Mouse (Mus musculus) small intestine, adult 2 months (tissue): ENCODE results near the gene Xcl1. TPM values are rescaled to one million over a fixed set of nuclear protein-coding genes. Genes with fewer than 3 reads are reported as not detected.

Source experiments
- H3K27ac ChIP-seq: fragments of 200-500 bp; 2 replicates; pipeline ENCODE4 v1.5.1; 2012; ENCODE audit warnings: low read depth, low read length, control low read depth, inconsistent platforms; ENCODE audit not compliant: insufficient read depth
- H3K27me3 ChIP-seq: fragments of 200-500 bp; 2 replicates; pipeline ENCODE4 v1.6.1; 2012; ENCODE audit warnings: mild to moderate bottlenecking, moderate library complexity, low read length, inconsistent platforms; ENCODE audit not compliant: control insufficient read depth, insufficient read depth
- H3K36me3 ChIP-seq: fragments of 200-500 bp; 2 replicates; pipeline ENCODE4 v1.6.1; 2012; ENCODE audit warnings: mild to moderate bottlenecking, low read length, control low read depth, inconsistent platforms; ENCODE audit not compliant: control insufficient read depth, insufficient read depth
- H3K4me1 ChIP-seq: fragments of 200-500 bp; 2 replicates; pipeline ENCODE4 v1.6.1; 2012; ENCODE audit warnings: low read length, inconsistent platforms, mixed read lengths; ENCODE audit not compliant: control insufficient read depth, insufficient read depth, insufficient read length
- H3K4me3 ChIP-seq: fragments of 200-500 bp; 2 replicates; pipeline ENCODE4 v1.5.1; 2012; ENCODE audit warnings: low read depth, mild to moderate bottlenecking, control low read depth, inconsistent platforms, low read length, moderate library complexity
- CTCF ChIP-seq: fragments of 200-500 bp; IDR thresholded peaks from 2 replicates; pipeline ENCODE4 v1.5.1; 2012; ENCODE audit warnings: low read depth, mild to moderate bottlenecking, control low read depth, inconsistent platforms, low read length, moderate library complexity, mixed read lengths; ENCODE audit not compliant: insufficient replicate concordance, insufficient read length; ENCODE audit errors: extremely low read depth
- POLR2A ChIP-seq: fragments of 200-500 bp; IDR thresholded peaks from 2 replicates; pipeline ENCODE4 v1.6.1; 2012; ENCODE audit warnings: low read depth, mild to moderate bottlenecking, control low read depth, inconsistent platforms, low read length, moderate library complexity
- WGBS: fragments of 180-500 bp; shearing (Covaris S2); methylation state at CpG from one replicate; pipeline ENCODE4 v1.1.7; 2018; 5-methylcytosine and 5-hydroxymethylcytosine counted together
- polyA plus RNA-seq: library from polyadenylated mRNA; depleted of rRNA; stranded (reverse); fragments of >200 nt; gene quantifications from 2 replicates; pipeline ENCODE4 v1.2.3, GENCODE M21; 2012

Xcl1 gene
- polyA plus RNA-seq, 1 experiment = 1.2 TPM

DNA sequence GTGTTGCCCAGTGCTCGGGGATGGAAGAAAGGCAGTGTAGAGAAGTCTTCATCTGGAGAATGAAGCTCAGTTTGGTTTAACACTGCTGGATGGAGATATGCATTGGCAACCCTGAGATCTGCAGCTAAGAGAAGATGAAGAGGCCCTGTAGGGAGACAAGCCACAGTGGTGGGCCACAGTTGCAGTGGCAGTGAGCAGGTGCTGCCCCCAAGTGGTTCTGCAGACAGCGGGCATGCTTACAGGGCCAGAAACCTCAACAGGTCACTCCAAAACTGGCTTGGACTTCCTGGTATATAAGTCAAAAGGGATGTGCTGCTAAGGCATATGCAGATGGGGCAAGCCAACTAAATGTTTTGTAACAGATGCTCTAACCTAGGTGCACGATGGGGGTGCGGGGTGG is 30.3 kb downstream of the Xcl1 start:
- no peak for TF ChIP-seq POLR2A
- TF ChIP-seq CTCF = peak; percentile 77; the same call in 1 of the 2 replicates
- Histone ChIP-seq H3K4me1 (no peaks in the 10 kb centered on the region), H3K27me3 (no peaks in the 10 kb centered on the region), H3K27ac (no peak overlapping the region), H3K36me3 (no peaks in the 10 kb centered on the region), H3K4me3 (no peak overlapping the region)
- WGBS = 62% methylated on average over 4 of the region's 4 CpGs

DNA sequence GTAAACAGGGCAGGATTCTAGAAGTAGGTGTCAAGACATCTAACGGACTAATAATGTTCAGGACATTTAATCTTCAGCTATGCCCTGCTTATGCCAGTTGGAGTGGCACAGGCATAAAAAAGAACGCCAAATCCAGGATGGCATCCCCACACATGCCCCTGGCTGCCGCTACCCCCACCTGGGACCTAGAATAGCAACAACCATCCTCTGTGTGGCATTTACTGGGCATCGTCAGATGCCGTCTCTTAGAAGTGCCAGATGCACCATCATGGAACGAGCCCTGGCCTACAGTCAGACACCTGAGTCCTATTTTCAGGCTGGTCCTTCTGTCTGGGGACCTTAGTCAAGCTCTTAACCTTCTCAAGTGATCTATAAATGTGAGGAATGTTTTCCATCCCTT is 34.6 kb downstream of the Xcl1 start:
- WGBS = 88% methylated on average over 6 of the region's 6 CpGs

DNA sequence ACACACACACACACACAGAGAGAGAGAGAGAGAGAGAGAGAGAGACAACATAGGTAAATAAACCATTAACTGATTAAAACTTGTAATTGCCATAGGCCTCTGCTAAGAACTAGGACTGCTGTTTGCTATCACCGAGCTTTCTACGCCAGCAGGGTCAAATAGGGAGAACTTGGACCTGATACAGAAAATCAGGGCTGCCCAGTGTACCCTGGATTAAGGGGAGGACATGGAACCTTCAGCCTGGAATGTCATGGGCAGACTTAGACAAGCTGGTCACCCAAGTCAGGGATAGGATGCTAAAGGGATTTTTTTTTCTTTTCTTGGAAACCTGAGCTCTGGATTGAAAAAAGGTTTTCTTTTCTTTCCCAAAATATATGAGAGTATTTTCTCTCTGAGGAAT is 35.1 kb downstream of the Xcl1 start:
- no peak for TF ChIP-seq CTCF
- Histone ChIP-seq H3K4me3 (no peak overlapping the region), H3K36me3 (no peaks in the 10 kb centered on the region), H3K27ac (no peak overlapping the region), H3K27me3 (no peaks in the 10 kb centered on the region), H3K4me1 (peaks cover 17% of the 10 kb centered on the region)
- WGBS = 22% methylated on average over 2 of the region's 2 CpGs

More for the DNA sequence above, 34.6 kb downstream of the Xcl1 start:
- H3K27me3 ChIP-seq = no peaks in the 10 kb centered on the region
- no peak overlapping the region for H3K4me3 ChIP-seq
- no peaks in the 10 kb centered on the region for H3K36me3 ChIP-seq
- TF ChIP-seq CTCF = no peak
- no peak for TF ChIP-seq POLR2A
- H3K4me1 ChIP-seq = peaks cover 14% of the 10 kb centered on the region
- H3K27ac ChIP-seq = no peak overlapping the region

DNA sequence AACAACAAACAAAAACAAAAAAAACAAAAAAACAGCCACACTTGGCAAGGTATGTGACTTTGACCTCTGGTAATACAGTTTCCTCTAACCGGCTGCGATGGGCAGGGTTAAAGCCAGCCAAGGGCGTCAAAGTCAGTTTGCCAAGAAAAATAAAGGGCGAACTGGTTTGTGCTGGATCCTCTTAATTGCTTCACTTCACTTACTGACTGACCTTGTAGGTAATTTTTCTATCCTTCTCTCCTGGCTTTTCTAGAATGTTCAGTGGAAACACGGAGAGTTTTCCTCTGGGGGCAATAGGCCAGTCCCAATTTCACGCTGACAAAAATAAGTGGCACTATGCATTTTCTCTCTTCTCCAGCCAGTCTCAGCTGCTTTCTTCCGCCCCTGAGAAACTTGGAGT is 35.8 kb downstream of the Xcl1 start:
- Histone ChIP-seq H3K4me1 (peaks cover 17% of the 10 kb centered on the region), H3K27me3 (no peaks in the 10 kb centered on the region), H3K27ac (peak overlapping the region; percentile 55), H3K36me3 (no peaks in the 10 kb centered on the region), H3K4me3 (0 out of 2 replicates have a peak overlapping the region, but pooled peaks have one; percentile 80)
- WGBS = 17% methylated on average over 7 of the region's 7 CpGs
- TF ChIP-seq CTCF (no peak), POLR2A (no peak)

DNA sequence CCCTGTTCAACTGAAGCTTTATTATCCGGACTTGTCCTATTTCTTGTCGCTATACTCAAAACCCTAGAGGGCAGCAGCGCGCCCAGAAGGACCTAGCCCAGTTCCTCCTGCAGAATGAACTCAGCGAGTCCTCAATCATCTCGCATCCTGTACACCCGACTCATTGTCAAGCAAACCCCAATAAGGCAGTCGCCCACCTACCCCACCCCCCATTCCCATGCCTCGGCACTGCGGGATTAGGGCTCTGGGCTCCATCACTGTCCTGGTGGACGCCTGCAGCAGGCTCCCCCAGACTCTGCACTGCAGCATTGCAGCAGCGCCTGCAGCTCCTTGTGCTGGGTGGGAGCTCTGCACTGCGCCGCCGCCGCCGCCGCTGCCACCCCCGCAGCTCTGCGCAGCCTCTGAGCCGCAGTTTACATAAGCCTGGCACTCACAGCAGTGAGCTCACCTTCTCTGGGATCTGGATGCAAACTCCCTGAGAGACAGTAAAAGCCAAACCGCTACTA is 36.4 kb downstream of the Xcl1 start:
- TF ChIP-seq CTCF = peak; percentile 70; the same call in 1 of the 2 replicates
- TF ChIP-seq POLR2A = no peak
- no peaks in the 10 kb centered on the region for H3K27me3 ChIP-seq
- H3K36me3 ChIP-seq = no peaks in the 10 kb centered on the region
- H3K4me1 ChIP-seq = peaks cover 17% of the 10 kb centered on the region
- H3K4me3 ChIP-seq = peak overlapping the region; percentile 80
- under 1% methylated on average over 22 of the region's 22 CpGs for WGBS
- peak overlapping the region; percentile 55 for H3K27ac ChIP-seq

DNA sequence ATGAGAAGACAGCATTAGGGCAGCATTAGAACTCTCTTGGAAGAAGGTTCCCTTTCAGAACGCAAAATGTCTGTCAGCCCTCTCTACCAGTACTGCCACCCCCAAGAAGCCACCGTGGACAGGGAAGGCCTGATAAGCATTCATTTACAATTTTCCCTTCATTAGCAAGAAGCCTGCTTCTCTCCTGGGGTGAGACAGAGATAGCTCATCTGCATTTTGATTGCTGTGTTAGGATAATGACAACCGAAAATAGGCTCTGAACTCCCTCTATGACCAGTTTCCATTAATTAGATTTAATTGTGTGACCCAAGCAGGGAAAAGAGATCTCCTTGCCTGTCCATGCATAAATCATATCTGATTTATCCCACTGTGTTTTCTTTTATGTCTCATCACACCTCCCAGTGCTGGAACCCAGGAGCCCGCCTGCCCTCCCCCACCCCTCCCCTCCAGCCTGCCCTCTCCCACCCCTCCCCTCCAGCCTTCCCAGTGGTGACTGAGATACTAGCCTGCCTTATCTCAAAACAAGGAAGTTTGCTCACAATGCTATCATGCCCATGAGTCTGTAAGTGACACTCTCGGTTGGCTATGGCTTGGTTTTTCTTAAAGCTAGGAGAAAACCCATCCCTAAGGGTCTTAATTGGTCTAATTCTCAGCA is 38.0 kb downstream of the Xcl1 start:
- Histone ChIP-seq H3K4me1 (peaks cover 17% of the 10 kb centered on the region), H3K27ac (peak overlapping the region; percentile 68), H3K27me3 (no peaks in the 10 kb centered on the region), H3K4me3 (0 out of 2 replicates have a peak overlapping the region, but pooled peaks have one; percentile 4), H3K36me3 (no peaks in the 10 kb centered on the region)
- TF ChIP-seq POLR2A (no peak), CTCF (no peak)
- WGBS = 24% methylated on average over 5 of the region's 5 CpGs

DNA sequence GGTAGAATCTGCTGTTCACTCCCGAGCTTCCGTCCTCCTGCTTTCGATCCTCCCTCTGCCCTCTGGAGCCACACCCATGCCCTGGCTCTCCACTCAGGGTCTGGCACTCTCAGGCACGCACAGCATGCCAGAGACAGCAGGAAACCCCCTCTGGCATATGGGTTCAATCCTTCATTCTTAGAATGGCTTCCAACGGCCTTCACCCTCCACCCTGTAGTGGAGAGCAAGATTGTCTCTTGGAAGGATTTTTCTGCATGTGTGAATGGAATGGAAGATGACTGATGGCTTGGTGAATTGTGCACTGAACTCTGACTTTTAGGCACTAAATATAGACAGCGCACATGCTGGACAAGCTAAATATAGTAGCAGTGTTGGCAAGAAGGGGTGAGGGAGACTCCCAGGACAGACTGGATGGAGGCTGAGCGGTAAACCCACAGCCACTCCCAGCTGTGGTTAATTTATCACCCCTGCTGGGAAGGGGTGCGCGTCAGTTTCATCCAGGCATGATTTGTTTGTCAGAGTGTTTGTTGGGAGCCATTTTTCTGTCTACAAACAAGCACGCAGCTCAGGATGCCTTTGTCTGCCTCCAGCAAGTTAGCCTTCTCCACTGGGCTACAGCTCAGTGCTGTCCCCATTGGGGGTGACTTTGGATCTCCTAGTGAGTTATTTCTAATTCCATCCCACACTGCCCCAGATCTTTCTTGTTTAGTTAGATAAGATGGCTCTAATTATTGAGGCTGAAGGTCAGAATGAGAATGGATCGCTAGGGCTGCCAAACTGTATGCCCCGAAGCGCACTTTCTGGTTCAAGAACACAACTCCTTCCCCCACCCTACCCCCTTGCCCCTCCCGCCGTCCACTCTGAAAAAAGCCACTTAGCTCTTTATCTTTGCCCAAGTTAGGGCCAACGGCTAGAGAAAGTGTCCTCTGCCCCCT is 38.8 kb downstream of the Xcl1 start:
- TF ChIP-seq POLR2A = no peak
- TF ChIP-seq CTCF = no peak
- H3K36me3 ChIP-seq = no peaks in the 10 kb centered on the region
- no peaks in the 10 kb centered on the region for H3K27me3 ChIP-seq
- 22% methylated on average over 16 of the region's 16 CpGs for WGBS
- peaks cover 17% of the 10 kb centered on the region for H3K4me1 ChIP-seq
- H3K4me3 ChIP-seq = peak overlapping the region; percentile 19; the same call in 1 of the 2 replicates
- peak overlapping the region; percentile 74 for H3K27ac ChIP-seq
